Mouse (Mus musculus) myocyte (in vitro differentiated cells): ENCODE measurements around the gene Olfr1229. TPM values are rescaled to one million over a fixed set of nuclear protein-coding genes. Genes with fewer than 3 reads are reported as not detected.

Experiments used
- H3K27me3 ChIP-seq: one replicate; pipeline ENCODE4 v1.6.1; 2011; ENCODE audit not compliant: control insufficient read depth, insufficient read depth, insufficient read length
- H3K36me3 ChIP-seq: one replicate; pipeline ENCODE4 v1.6.1; 2011; ENCODE audit not compliant: control insufficient read depth, insufficient read depth
- H3K4me2 ChIP-seq: one replicate; pipeline ENCODE4 v1.6.1; 2011; ENCODE audit warnings: low read depth, control low read depth
- H3K4me3 ChIP-seq: one replicate; pipeline ENCODE4 v1.5.1; 2011; ENCODE audit warnings: mild to moderate bottlenecking, control low read depth, moderate library complexity
- H3K79me2 ChIP-seq: one replicate; pipeline ENCODE4 v1.6.1; 2011; ENCODE audit not compliant: control insufficient read depth, insufficient read depth
- H3ac ChIP-seq: one replicate; pipeline ENCODE4 v1.6.1; 2011; ENCODE audit not compliant: control insufficient read depth, insufficient read length
- CEBPB ChIP-seq: IDR thresholded peaks from 2 replicates; pipeline ENCODE4 v1.6.1; 2011; ENCODE audit warnings: mild to moderate bottlenecking, moderate library complexity; ENCODE audit not compliant: poor library complexity, insufficient read depth, severe bottlenecking
- E2F4 ChIP-seq: IDR thresholded peaks from one replicate; pipeline ENCODE4 v1.6.1; 2011; ENCODE audit warnings: mild to moderate bottlenecking, control low read depth, moderate library complexity; ENCODE audit not compliant: insufficient read depth
- MAX ChIP-seq: IDR thresholded peaks from one replicate; pipeline ENCODE4 v1.6.1; 2011; ENCODE audit warnings: low read depth, mild to moderate bottlenecking, control low read depth
- MYOD1 ChIP-seq, 3 experiments: IDR thresholded peaks; one replicate each; pipeline ENCODE4 v1.6.1; 2011; ENCODE audit warnings: control low read depth in 2 of 3, low read depth in 2 of 3, mild to moderate bottlenecking in 2 of 3, moderate library complexity in 1 of 3; ENCODE audit not compliant: insufficient read length in 2 of 3, control insufficient read depth in 1 of 3
- MYOG ChIP-seq, 3 experiments: IDR thresholded peaks; one replicate each; pipeline ENCODE4 v1.6.1; 2011; ENCODE audit warnings: control low read depth in 2 of 3, low read depth in 2 of 3, mild to moderate bottlenecking in 2 of 3; ENCODE audit not compliant: insufficient read length in 2 of 3, control insufficient read depth in 1 of 3, insufficient read depth in 1 of 3
- POLR2A ChIP-seq: IDR thresholded peaks from one replicate; pipeline ENCODE4 v1.6.1; 2011; ENCODE audit warnings: low read depth, mild to moderate bottlenecking, control low read depth, moderate library complexity; ENCODE audit not compliant: insufficient read length
- POLR2AphosphoS2 ChIP-seq: IDR thresholded peaks from one replicate; pipeline ENCODE4 v1.6.1; 2011; ENCODE audit warnings: low read depth, control low read depth; ENCODE audit not compliant: insufficient read length
- REST ChIP-seq: IDR thresholded peaks from one replicate; pipeline ENCODE4 v1.6.1; 2011; ENCODE audit warnings: mild to moderate bottlenecking, control low read depth, moderate library complexity; ENCODE audit not compliant: insufficient read depth, insufficient read length
- SRF ChIP-seq: IDR thresholded peaks from one replicate; pipeline ENCODE4 v1.6.1; 2011; ENCODE audit warnings: low read depth; ENCODE audit not compliant: control insufficient read depth, insufficient read length
- TCF12 ChIP-seq: IDR thresholded peaks from one replicate; pipeline ENCODE4 v1.6.1; 2011; ENCODE audit warnings: mild to moderate bottlenecking, control low read depth; ENCODE audit not compliant: poor library complexity, insufficient read depth, severe bottlenecking
- TCF3 ChIP-seq: IDR thresholded peaks from one replicate; pipeline ENCODE4 v1.6.1; 2011; ENCODE audit warnings: low read depth, control low read depth; ENCODE audit not compliant: insufficient read length
- USF1 ChIP-seq: IDR thresholded peaks from one replicate; pipeline ENCODE4 v1.6.1; 2011; ENCODE audit warnings: low read depth, mild to moderate bottlenecking, control low read depth, moderate library complexity
- polyA plus RNA-seq: library from polyadenylated mRNA; unstranded; fragments of >200 nt; fragmentation: generic; extraction: Trizol; gene quantifications from one replicate; pipeline ENCODE4 v1.2.1, GENCODE M21; 2012; ENCODE audit warnings: missing spikeins

The Olfr1229 gene
- polyA plus RNA-seq = not detected

DNA sequence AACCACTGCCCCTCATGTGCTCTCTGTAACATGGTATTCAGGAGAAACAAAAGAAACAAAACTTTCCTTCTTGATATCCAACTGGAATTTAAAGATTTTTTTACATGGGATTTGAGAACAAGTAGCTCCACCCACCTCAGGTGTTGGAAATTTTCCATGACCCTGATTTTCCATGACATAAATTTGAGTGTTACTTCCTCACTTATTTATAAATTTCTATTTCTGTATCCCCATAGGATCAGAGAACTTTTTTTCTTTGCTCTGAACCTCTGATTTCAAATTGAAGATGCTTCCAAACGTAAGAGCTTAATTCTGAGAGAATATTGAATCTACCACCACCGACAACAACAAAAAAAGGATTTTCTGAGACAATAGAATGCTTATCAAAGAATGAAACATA, at the start of gene Olfr1229:
Olfr1229 (minus strand) TSS at position 101 of the 400 bp plus-strand sequence.
- Histone ChIP-seq H3ac (no peak within 1 kb of the TSS), H3K36me3 (no peaks in the 10 kb centered on the region), H3K4me3 (no peak within 1 kb of the TSS), H3K79me2 (no peaks in the 10 kb centered on the region), H3K4me2 (no peak within 1 kb of the TSS), H3K27me3 (no peaks in the 10 kb centered on the region)
- TF ChIP-seq REST = no peak
- TF ChIP-seq POLR2A = no peak
- no peak for TF ChIP-seq TCF12
- TF ChIP-seq E2F4 = no peak
- no peak for TF ChIP-seq MYOD1 (IDR thresholded peaks at IDR 0.05; ENCODE audit: control insufficient read depth in 1 of 3, insufficient read length in 2 of 3, low read depth in 2 of 3)
- TF ChIP-seq CEBPB = no peak
- TF ChIP-seq USF1 = no peak
- no peak for TF ChIP-seq MAX
- no peak for TF ChIP-seq SRF
- TF ChIP-seq POLR2AphosphoS2 = no peak
- TF ChIP-seq TCF3 = no peak
- no peak for TF ChIP-seq MYOG (IDR thresholded peaks at IDR 0.05; ENCODE audit: control insufficient read depth in 1 of 3, insufficient read depth in 1 of 3, insufficient read length in 2 of 3, low read depth in 2 of 3)

DNA sequence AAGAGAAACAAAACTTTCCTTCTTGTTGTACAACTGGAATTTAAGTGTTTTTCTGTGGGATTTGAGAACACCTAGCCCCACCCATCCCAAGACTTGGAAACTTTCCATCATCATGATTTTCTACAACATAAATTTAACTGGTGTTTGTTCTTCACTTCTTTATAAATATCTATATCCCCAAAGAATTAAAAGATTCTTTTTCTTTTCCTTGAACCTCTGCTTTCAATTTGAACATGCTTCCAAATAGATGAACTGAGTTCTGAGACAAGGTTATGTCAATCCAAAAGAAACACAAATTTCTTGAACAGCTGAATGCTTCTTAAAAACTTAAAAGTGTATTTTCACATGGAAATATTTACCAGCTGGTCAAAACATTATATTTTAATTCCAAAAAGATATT, 41.8 kb upstream of the Olfr1229 start, which contains the start of gene Olfr1232:
Olfr1232 (minus strand) TSS at position 101 of the 400 bp plus-strand sequence.
- H3ac ChIP-seq = no peak within 1 kb of the TSS
- no peaks in the 10 kb centered on the region for H3K36me3 ChIP-seq
- H3K27me3 ChIP-seq = no peaks in the 10 kb centered on the region
- H3K79me2 ChIP-seq = no peaks in the 10 kb centered on the region
- no peak within 1 kb of the TSS for H3K4me3 ChIP-seq
- no peak within 1 kb of the TSS for H3K4me2 ChIP-seq
- TF ChIP-seq MYOD1 (IDR thresholded peaks at IDR 0.05; ENCODE audit: control insufficient read depth in 1 of 3, insufficient read length in 2 of 3, low read depth in 2 of 3) = no peak
- TF ChIP-seq CEBPB = no peak
- TF ChIP-seq POLR2AphosphoS2 = no peak
- no peak for TF ChIP-seq USF1
- TF ChIP-seq TCF12 = no peak
- TF ChIP-seq SRF = no peak
- no peak for TF ChIP-seq MYOG (IDR thresholded peaks at IDR 0.05; ENCODE audit: control insufficient read depth in 1 of 3, insufficient read depth in 1 of 3, insufficient read length in 2 of 3, low read depth in 2 of 3)
- no peak for TF ChIP-seq MAX
- no peak for TF ChIP-seq TCF3
- TF ChIP-seq E2F4 = no peak
- no peak for TF ChIP-seq POLR2A
- TF ChIP-seq REST = no peak

DNA sequence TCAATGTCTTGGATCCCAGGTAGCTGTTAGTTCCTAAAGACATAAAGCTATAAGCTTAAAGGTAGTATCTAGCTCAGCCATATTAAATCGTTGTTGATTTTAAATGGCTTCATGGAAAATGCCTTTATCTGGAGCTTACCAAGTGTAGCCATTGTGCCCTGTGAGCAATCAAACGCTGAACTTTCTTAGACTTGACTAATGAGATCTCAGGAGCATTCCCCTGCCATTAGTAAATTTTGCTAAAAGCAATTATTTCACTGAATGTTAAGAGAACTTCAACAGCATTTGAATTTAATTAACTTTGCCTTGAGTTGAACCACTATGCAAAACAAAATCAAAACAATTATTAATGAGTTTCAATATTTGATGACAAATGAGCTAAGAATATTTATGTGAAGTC, 19.2 kb upstream of the Olfr1229 start, which contains the start of gene Olfr1231:
Olfr1231 (minus strand) TSS at position 101 of the 400 bp plus-strand sequence.
- no peaks in the 10 kb centered on the region for H3K36me3 ChIP-seq
- no peak for TF ChIP-seq TCF12
- TF ChIP-seq SRF = no peak
- TF ChIP-seq MYOG (IDR thresholded peaks at IDR 0.05; ENCODE audit: control insufficient read depth in 1 of 3, insufficient read depth in 1 of 3, insufficient read length in 2 of 3, low read depth in 2 of 3) = no peak
- no peak for TF ChIP-seq E2F4
- no peak for TF ChIP-seq MAX
- TF ChIP-seq POLR2AphosphoS2 = no peak
- no peak for TF ChIP-seq REST
- no peak for TF ChIP-seq USF1
- TF ChIP-seq CEBPB = no peak
- no peak for TF ChIP-seq TCF3
- TF ChIP-seq POLR2A = no peak
- TF ChIP-seq MYOD1 (IDR thresholded peaks at IDR 0.05; ENCODE audit: control insufficient read depth in 1 of 3, insufficient read length in 2 of 3, low read depth in 2 of 3) = no peak
- H3ac ChIP-seq = no peak within 1 kb of the TSS
- no peak within 1 kb of the TSS for H3K4me2 ChIP-seq
- no peak within 1 kb of the TSS for H3K4me3 ChIP-seq
- no peaks in the 10 kb centered on the region for H3K27me3 ChIP-seq
- H3K79me2 ChIP-seq = no peaks in the 10 kb centered on the region

DNA sequence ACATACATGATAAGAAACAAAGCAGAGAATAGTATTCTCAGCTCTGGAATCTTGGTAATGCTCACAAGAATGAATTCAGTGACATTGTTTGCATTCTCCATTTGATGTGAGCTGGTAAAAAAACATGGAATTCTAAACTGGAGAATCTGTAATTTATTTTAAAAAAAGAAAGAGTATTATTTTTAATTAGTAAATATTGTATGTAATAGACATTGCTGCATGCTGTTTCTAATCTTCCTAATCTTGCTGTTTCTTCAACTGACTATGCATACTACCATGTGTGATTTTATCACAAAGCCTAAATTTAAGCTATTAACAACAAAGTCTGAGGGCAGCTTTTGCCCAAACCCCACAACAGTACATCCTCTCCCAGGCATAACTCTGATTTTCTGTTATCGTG, 9.4 kb upstream of the Olfr1229 start, which contains the start of gene Olfr1230:
Olfr1230 (minus strand) TSS at position 101 of the 400 bp plus-strand sequence.
- no peak for TF ChIP-seq USF1
- no peak for TF ChIP-seq POLR2A
- TF ChIP-seq POLR2AphosphoS2 = no peak
- no peak for TF ChIP-seq MAX
- TF ChIP-seq CEBPB = no peak
- TF ChIP-seq SRF = no peak
- TF ChIP-seq TCF12 = no peak
- no peak for TF ChIP-seq E2F4
- TF ChIP-seq TCF3 = no peak
- no peak for TF ChIP-seq MYOG (IDR thresholded peaks at IDR 0.05; ENCODE audit: control insufficient read depth in 1 of 3, insufficient read depth in 1 of 3, insufficient read length in 2 of 3, low read depth in 2 of 3)
- TF ChIP-seq MYOD1 (IDR thresholded peaks at IDR 0.05; ENCODE audit: control insufficient read depth in 1 of 3, insufficient read length in 2 of 3, low read depth in 2 of 3) = no peak
- TF ChIP-seq REST = no peak

DNA sequence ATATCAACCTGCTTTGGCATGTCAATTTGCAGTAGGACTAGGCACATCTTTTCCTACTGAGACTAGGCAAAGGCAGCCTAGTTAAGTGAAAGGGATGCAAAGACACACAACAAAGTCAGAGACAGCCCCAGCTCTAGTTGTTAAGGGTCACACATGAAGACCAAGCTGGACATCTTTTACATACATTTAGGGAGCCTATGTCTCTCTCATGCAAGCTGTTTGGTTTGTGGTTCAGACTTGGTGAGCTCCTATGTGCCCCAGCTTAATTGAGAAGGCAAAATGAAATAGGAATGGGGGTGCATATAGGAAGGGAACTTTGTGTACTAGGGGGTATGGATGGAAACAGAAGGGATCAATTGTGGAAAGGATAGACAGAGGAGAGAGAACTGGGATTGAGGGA, 33.9 kb downstream of the Olfr1229 start, which contains the start of gene Olfr1228:
Olfr1228 (minus strand) TSS at position 101 of the 400 bp plus-strand sequence.
- H3K27me3 ChIP-seq = no peaks in the 10 kb centered on the region
- H3K4me3 ChIP-seq = no peak within 1 kb of the TSS
- TF ChIP-seq TCF3 = no peak
- no peak within 1 kb of the TSS for H3ac ChIP-seq
- H3K79me2 ChIP-seq = no peaks in the 10 kb centered on the region
- no peak within 1 kb of the TSS for H3K4me2 ChIP-seq
- no peaks in the 10 kb centered on the region for H3K36me3 ChIP-seq

More for the DNA sequence above, 9.4 kb upstream of the Olfr1229 start, which contains the start of gene Olfr1230:
- no peak within 1 kb of the TSS for H3ac ChIP-seq
- H3K27me3 ChIP-seq = no peaks in the 10 kb centered on the region
- H3K79me2 ChIP-seq = no peaks in the 10 kb centered on the region
- no peak within 1 kb of the TSS for H3K4me3 ChIP-seq
- no peak within 1 kb of the TSS for H3K4me2 ChIP-seq
- no peaks in the 10 kb centered on the region for H3K36me3 ChIP-seq

Other genes starting within 250 kb of the Olfr1229 start
- gene Olfr1218, start 226.8 kb downstream of the Olfr1229 start, polyA plus RNA-seq = not detected
- not detected for gene Olfr1219, start 204.5 kb downstream of the Olfr1229 start, polyA plus RNA-seq
- not detected for gene Olfr1220, start 181.2 kb downstream of the Olfr1229 start, polyA plus RNA-seq
- not detected for gene Olfr1221, start 170.7 kb downstream of the Olfr1229 start, polyA plus RNA-seq
- not detected for gene Olfr1222, start 155.0 kb downstream of the Olfr1229 start, polyA plus RNA-seq
- not detected for gene Olfr1223, start 136.5 kb downstream of the Olfr1229 start, polyA plus RNA-seq
- gene Olfr1224-ps1, start 123.9 kb downstream of the Olfr1229 start, polyA plus RNA-seq = not detected
- not detected for gene Olfr1225, start 113.3 kb downstream of the Olfr1229 start, polyA plus RNA-seq
- gene Olfr1226, start 88.0 kb downstream of the Olfr1229 start, polyA plus RNA-seq = not detected
- gene Olfr1228, start 34.0 kb downstream of the Olfr1229 start, polyA plus RNA-seq = not detected
- gene Olfr1230, start 9.3 kb upstream of the Olfr1229 start, polyA plus RNA-seq = not detected
- not detected for gene Olfr1231, start 19.1 kb upstream of the Olfr1229 start, polyA plus RNA-seq
- not detected for gene Olfr1232, start 41.7 kb upstream of the Olfr1229 start, polyA plus RNA-seq
- not detected for gene Olfr1233, start 54.4 kb upstream of the Olfr1229 start, polyA plus RNA-seq
- gene Olfr1234, start 76.9 kb upstream of the Olfr1229 start, polyA plus RNA-seq = not detected
- gene Olfr1238, start 121.7 kb upstream of the Olfr1229 start, polyA plus RNA-seq = not detected
- gene Olfr1239, start 132.4 kb upstream of the Olfr1229 start, polyA plus RNA-seq = not detected
- gene Olfr1240, start 155.0 kb upstream of the Olfr1229 start, polyA plus RNA-seq = not detected
- not detected for gene Olfr1241, start 199.1 kb upstream of the Olfr1229 start, polyA plus RNA-seq
- not detected for gene Olfr1242, start 210.3 kb upstream of the Olfr1229 start, polyA plus RNA-seq
- not detected for gene Olfr1243, start 243.5 kb upstream of the Olfr1229 start, polyA plus RNA-seq